Mouse (Mus musculus): Measurements from ENCODE around the gene Tctex1d2. TPM values are rescaled to one million over a fixed set of nuclear protein-coding genes. Genes with fewer than 3 reads are reported as not detected.

Tctex1d2 gene
- total RNA-seq, 2 experiments from 2014 or later, result 12.9 to 14.5 TPM

DNA sequence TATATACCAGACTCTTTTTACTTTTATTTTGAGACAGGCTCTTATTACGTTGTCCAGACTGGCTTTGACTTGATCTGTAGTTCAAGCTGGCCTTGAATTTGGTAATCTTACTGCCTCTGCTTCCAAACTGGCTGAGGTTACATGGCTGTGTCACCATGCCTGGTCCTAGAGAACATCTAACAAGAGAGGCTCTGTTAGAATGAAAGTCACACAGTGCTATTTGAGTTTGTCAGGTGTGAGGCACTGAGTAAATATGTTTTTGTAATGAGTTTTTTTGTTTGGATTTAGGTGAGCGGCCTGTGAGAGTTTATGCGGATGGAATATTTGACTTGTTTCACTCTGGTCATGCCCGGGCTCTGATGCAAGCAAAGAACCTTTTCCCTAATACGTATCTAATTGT, 42.2 kb downstream of the Tctex1d2 start:
- intact Hi-C loops (cut with DNase I), result no loop called here
- DNase-seq (ENCODE audit: low spot score in 2 of 2), result no peak

DNA sequence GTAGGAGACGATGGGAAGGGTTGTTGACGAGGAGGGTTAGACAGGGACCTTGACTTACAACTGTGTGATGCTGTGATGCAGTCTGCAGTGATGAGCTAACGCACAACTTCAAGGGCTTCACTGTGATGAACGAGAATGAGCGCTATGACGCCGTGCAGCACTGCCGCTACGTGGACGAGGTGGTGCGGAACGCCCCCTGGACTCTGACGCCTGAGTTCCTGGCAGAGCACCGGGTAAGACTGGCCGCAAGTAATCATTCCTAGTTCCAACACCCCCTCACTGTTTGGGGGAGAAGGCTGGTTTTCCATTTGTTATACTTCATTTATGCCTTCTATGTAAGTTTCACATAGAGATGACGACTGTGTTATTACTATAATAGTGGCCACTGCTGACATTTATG, 43.4 kb downstream of the Tctex1d2 start:
- no peak for DNase-seq (ENCODE audit: low spot score in 2 of 2)
- intact Hi-C loops (cut with DNase I), result no loop called here

GRCm38 (mm10) chr16:32463426-32463825, 43.9 kb downstream of the Tctex1d2 start:
- intact Hi-C loops (cut with DNase I), result no loop called here
- no peak for DNase-seq (ENCODE audit: low spot score in 2 of 2)

- intact Hi-C loops (cut with DNase I), result no loop called here
- DNase-seq (ENCODE audit: low spot score in 2 of 2), result no peak
Observed at GRCm38 (mm10) chr16:32464908-32465307, 45.4 kb downstream of the Tctex1d2 start.

GRCm38 (mm10) chr16:32468488-32468887, 49.0 kb downstream of the Tctex1d2 start:
- intact Hi-C loops (cut with DNase I), result no loop called here
- DNase-seq (ENCODE audit: low spot score in 2 of 2), result no peak

GRCm38 (mm10) chr16:32469404-32470105, 50.1 kb downstream of the Tctex1d2 start:
- intact Hi-C loops (cut with DNase I), result no loop called here
- no peak for DNase-seq (ENCODE audit: low spot score in 2 of 2)

- DNase-seq (ENCODE audit: low spot score in 2 of 2), result no peak
- intact Hi-C loops (cut with DNase I), result no loop called here
Observed at GRCm38 (mm10) chr16:32472276-32473015, 52.9 kb downstream of the Tctex1d2 start.

GRCm38 (mm10) chr16:32477315-32477714, 57.8 kb downstream of the Tctex1d2 start:
- no peak for DNase-seq (ENCODE audit: low spot score in 2 of 2)
- intact Hi-C loops (cut with DNase I), result no loop called here

Other genes with a start within 250 kb of the Tctex1d2 start
- not detected for gene Bex6, start 239.9 kb upstream of the Tctex1d2 start, total RNA-seq (2021)
- gene Fbxo45, start 172.5 kb upstream of the Tctex1d2 start, total RNA-seq (2021), result 10 to 100 TPM; 41.4 to 44.7 TPM
- gene Wdr53, start 172.5 kb upstream of the Tctex1d2 start, total RNA-seq (2021), result 10 to 100 TPM; 10.9 to 11.9 TPM
- not detected for gene Smco1, start 148.2 kb upstream of the Tctex1d2 start, total RNA-seq (2021)
- 10 to 100 TPM; 25.4 to 28.6 TPM for gene Rnf168, start 142.2 kb upstream of the Tctex1d2 start, total RNA-seq (2021)
- gene Ubxn7, start 87.4 kb upstream of the Tctex1d2 start, total RNA-seq (2021), result 10 to 100 TPM; 52.5 to 55.7 TPM
- not detected for gene Tm4sf19, start 19.2 kb upstream of the Tctex1d2 start, total RNA-seq (2021)
- gene Pcyt1a, start 11.2 kb downstream of the Tctex1d2 start, total RNA-seq (2021), result 10 to 100 TPM; 40.0 to 41.8 TPM
- gene Slc51a, start 68.2 kb downstream of the Tctex1d2 start, total RNA-seq (2021), result not detected
- not detected for gene Zdhhc19, start 76.6 kb downstream of the Tctex1d2 start, total RNA-seq (2021)
- gene Tfrc, start 189.2 kb downstream of the Tctex1d2 start, total RNA-seq (2021), result 10 to 100 TPM; 89.4 to 97.8 TPM
- gene Tnk2, start 224.2 kb downstream of the Tctex1d2 start, total RNA-seq (2021), result 100 to 1,000 TPM; 112 TPM

Measured in left cerebral cortex, postnatal 14 days (tissue).